ENCODE assay signal across 28 mouse cellular contexts in the genomic region with DNA sequence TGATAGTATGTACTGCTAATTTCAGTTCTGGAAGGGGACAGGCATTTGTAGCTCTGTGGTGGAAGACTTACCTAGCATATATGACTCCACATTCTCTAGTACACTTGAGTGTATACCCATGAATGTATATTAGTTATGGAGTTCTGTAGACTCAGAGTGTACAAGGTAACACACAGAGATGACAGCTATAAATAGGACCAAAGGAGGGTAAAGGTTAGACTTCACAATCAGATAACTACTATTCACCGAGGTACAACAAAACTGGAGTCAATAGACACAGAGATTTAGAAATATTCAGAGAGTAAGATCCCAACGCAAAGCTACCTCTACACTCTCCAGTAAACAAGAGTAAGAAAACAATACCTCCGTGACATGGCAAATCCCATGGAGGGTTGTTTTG. TPM values are rescaled to one million over a fixed set of nuclear protein-coding genes. Genes with fewer than 3 reads are reported as not detected.
DNase-seq lines count a peak whose midpoint lies in the region; ATAC-seq and TF ChIP-seq lines count a peak whose summit lies in the region.
"Had no signal": no experiment of that assay in that cellular context is flagged by ENCODE, and none has a peak within 500 bp of the region (broad histone marks: within the 10 kb centered on the region; RNA-seq: fewer than 3 reads in every experiment).

No protein-coding gene starts in this region.

- no peak for TF ChIP-seq CTCF in liver, adult 2 months (IDR thresholded peaks at IDR 0.05; ENCODE audit: low read depth, low read length)

- H3K27ac ChIP-seq in liver, adult 2 months (replicated peaks; ENCODE audit: insufficient read depth, low read depth, low read length) = no peak overlapping the region
- no peak overlapping the region for H3K27ac ChIP-seq in intestine, embryonic 15.5 days
- H3K27ac ChIP-seq: forebrain, embryonic 10.5 days; forebrain, embryonic 13.5 days; gastrocnemius, adult 2 months; heart, embryonic 15.5 days; hindbrain, embryonic 14.5 days; hindbrain, postnatal 0 days had no signal

- no peaks in the 10 kb centered on the region for H3K27me3 ChIP-seq in liver, adult 2 months (ENCODE audit: control insufficient read depth, insufficient read depth, low read length)
- no peaks in the 10 kb centered on the region for H3K27me3 ChIP-seq in intestine, embryonic 15.5 days (replicated peaks)
- H3K27me3 ChIP-seq in myocyte (ENCODE audit: control insufficient read depth, insufficient read depth, insufficient read length) = no peaks in the 10 kb centered on the region
- H3K27me3 ChIP-seq: CH12.LX; forebrain, embryonic 13.5 days; heart, embryonic 12.5 days; heart, embryonic 15.5 days; Patski had no signal

- H3K4me2 ChIP-seq in intestine, embryonic 15.5 days (replicated peaks) = no peak overlapping the region
- H3K4me2 ChIP-seq in myocyte (ENCODE audit: low read depth) = peak overlapping the region; percentile 32
- H3K4me2 ChIP-seq: forebrain, embryonic 13.5 days; heart, embryonic 12.5 days; heart, embryonic 15.5 days; hindbrain, embryonic 14.5 days had no signal

- no peak overlapping the region for H3K9ac ChIP-seq in liver, adult 2 months (ENCODE audit: low read depth, low read length)
- no peak overlapping the region for H3K9ac ChIP-seq in intestine, embryonic 15.5 days
- H3K9ac ChIP-seq: forebrain, embryonic 13.5 days; heart, embryonic 12.5 days; heart, embryonic 15.5 days; hindbrain, embryonic 14.5 days had no signal

- 26% methylated on average over 3 of the region's 3 CpGs for WGBS in liver, adult 2 months
- WGBS in intestine, embryonic 15.5 days = 79% methylated on average over 3 of the region's 3 CpGs

- no peaks in the 10 kb centered on the region for H3K9me3 ChIP-seq in intestine, embryonic 15.5 days
- H3K9me3 ChIP-seq: forebrain, embryonic 10.5 days; forebrain, embryonic 13.5 days; G1E; heart, embryonic 12.5 days; heart, embryonic 15.5 days had no signal

- H3K36me3 ChIP-seq in liver, adult 2 months (ENCODE audit: control insufficient read depth, insufficient read depth, low read length) = no peaks in the 10 kb centered on the region
- no peaks in the 10 kb centered on the region for H3K36me3 ChIP-seq in intestine, embryonic 15.5 days
- no peaks in the 10 kb centered on the region for H3K36me3 ChIP-seq in myocyte (ENCODE audit: control insufficient read depth, insufficient read depth)
- H3K36me3 ChIP-seq: forebrain, embryonic 10.5 days; G1E; heart, embryonic 12.5 days; heart, embryonic 15.5 days had no signal

- H3K4me1 ChIP-seq in liver, adult 2 months (ENCODE audit: control insufficient read depth, insufficient read depth, low read length) = peaks cover 16% of the 10 kb centered on the region
- no peaks in the 10 kb centered on the region for H3K4me1 ChIP-seq in intestine, embryonic 15.5 days (replicated peaks)
- H3K4me1 ChIP-seq: forebrain, embryonic 10.5 days; forebrain, embryonic 13.5 days; heart, embryonic 15.5 days had no signal

- TF ChIP-seq POLR2A in liver, adult 2 months (IDR thresholded peaks at IDR 0.05; ENCODE audit: extremely low read depth, insufficient read depth, low read length) = no peak
- no peak for TF ChIP-seq POLR2A in myocyte (IDR thresholded peaks at IDR 0.05; ENCODE audit: insufficient read length, low read depth)

- ATAC-seq in intestine, embryonic 15.5 days = peak; percentile 28; the same call in 1 of the 2 replicates
- ATAC-seq: forebrain, embryonic 13.5 days; forebrain, embryonic 16.5 days; hindbrain, postnatal 0 days; Patski had no signal

- H3ac ChIP-seq in myocyte (ENCODE audit: control insufficient read depth, insufficient read length) = no peak overlapping the region

- no peaks in the 10 kb centered on the region for H3K79me2 ChIP-seq in liver, adult 2 months (ENCODE audit: control insufficient read depth, insufficient read depth, low read length)
- no peaks in the 10 kb centered on the region for H3K79me2 ChIP-seq in myocyte (ENCODE audit: control insufficient read depth, insufficient read depth)

- peak; percentile 58 for DNase-seq in liver, adult 2 months (ENCODE audit: extremely low read depth, low read depth, low spot score)
- no peak for DNase-seq in liver
- no peak for DNase-seq in kidney, adult 18-20 months
- DNase-seq in adrenal gland, adult (ENCODE audit: inconsistent age in 2 of 2, low spot score in 1 of 2) = no peak
- no peak for DNase-seq in adrenal gland, postnatal 14 days
- DNase-seq: B cell, adult 2 months; cerebellum, postnatal 14 days had no signal

- H3K4me3 ChIP-seq in liver, adult 2 months (ENCODE audit: insufficient read depth, low read depth, low read length) = no peak overlapping the region
- no peak overlapping the region for H3K4me3 ChIP-seq in intestine, embryonic 15.5 days (replicated peaks)
- H3K4me3 ChIP-seq in myocyte = no peak overlapping the region
- H3K4me3 ChIP-seq: forebrain, embryonic 10.5 days; forebrain, embryonic 13.5 days; gastrocnemius, adult 2 months; heart, embryonic 12.5 days; heart, embryonic 15.5 days had no signal

TF ChIP-seq in myocyte, 11 proteins besides CTCF, POLR2A, EP300 and RAD21:
- TF ChIP-seq POLR2AphosphoS2 (IDR thresholded peaks at IDR 0.05; ENCODE audit: insufficient read length, low read depth) (no peak), USF1 (IDR thresholded peaks at IDR 0.05; ENCODE audit: low read depth) (no peak)

RNA-seq across cellular contexts. Expression of a gene that starts 9.9 kb away (rescaled TPM):
- total RNA-seq in liver, adult 2 months (2014; rRNA removed) = 0.13 and 0.18 TPM in 2 replicates
- polyA plus RNA-seq in liver, adult 2 months (2012; rRNA removed) = 0.04 TPM in 1 of 2 replicates, not detected in the other
- polyA plus RNA-seq in intestine, embryonic 15.5 days (2015; fragmentation: Nextera tagmentation; extraction: Ambion mirVana) = 3.9 and 4.2 TPM in 2 replicates
- polyA plus RNA-seq in myocyte (2012; fragmentation: generic; extraction: Trizol) = not detected
- 0.15 TPM in 1 of 2 replicates, not detected in the other for total RNA-seq in adrenal gland, postnatal 14 days (2021)
- total RNA-seq: CH12.LX; gastrocnemius, adult 2 months; gastrocnemius, postnatal 14 days; gastrocnemius, postnatal 4 days; heart, adult 18-20 months; heart, postnatal 10 days; heart, postnatal 4 days; hindbrain, postnatal 0 days had no signal
- polyA plus RNA-seq: adrenal gland, adult 2 months; embryonic facial prominence, embryonic 14.5 days; forebrain, embryonic 13.5 days; forebrain, embryonic 16.5 days; G1E; heart, embryonic 15.5 days; hindbrain, embryonic 14.5 days; hindbrain, postnatal 0 days; Patski had no signal

RNA-seq across cellular contexts. Expression of a gene that starts 33.8 kb away (rescaled TPM):
- total RNA-seq in liver, adult 2 months (2014; rRNA removed) = 0.09 and 0.20 TPM in 2 replicates
- 0.05 and 0.15 TPM in 2 replicates for polyA plus RNA-seq in liver, adult 2 months (2012; rRNA removed)
- 0.10 and 0.14 TPM in 2 replicates for polyA plus RNA-seq in intestine, embryonic 15.5 days (2015; fragmentation: Nextera tagmentation; extraction: Ambion mirVana)
- not detected for polyA plus RNA-seq in myocyte (2012; fragmentation: generic; extraction: Trizol)
- total RNA-seq in adrenal gland, postnatal 14 days (2021) = 0.34 TPM in 1 of 2 replicates, not detected in the other
- total RNA-seq: adrenal gland, postnatal 25 days; CH12.LX; gastrocnemius, adult 2 months; hindbrain, postnatal 0 days had no signal
- polyA plus RNA-seq: adrenal gland, adult 2 months; forebrain, embryonic 13.5 days; forebrain, embryonic 16.5 days; G1E; hindbrain, postnatal 0 days; Patski had no signal

RNA-seq across cellular contexts. Expression of a gene that starts 49.5 kb away (rescaled TPM):
- total RNA-seq in liver, adult 2 months (2014; rRNA removed) = under 0.01 and 0.07 TPM in 2 replicates
- 0.04 TPM in 1 of 2 replicates, not detected in the other for polyA plus RNA-seq in liver, adult 2 months (2012; rRNA removed)
- polyA plus RNA-seq in intestine, embryonic 15.5 days (2015; fragmentation: Nextera tagmentation; extraction: Ambion mirVana) = 0.24 and 0.25 TPM in 2 replicates
- not detected for polyA plus RNA-seq in myocyte (2012; fragmentation: generic; extraction: Trizol)
- total RNA-seq in adrenal gland, postnatal 14 days (2021) = 0.19 and 1.2 TPM in 2 replicates
- total RNA-seq: CH12.LX; gastrocnemius, adult 2 months; gastrocnemius, postnatal 14 days; gastrocnemius, postnatal 4 days; heart, adult 18-20 months; heart, postnatal 10 days; heart, postnatal 4 days had no signal
- polyA plus RNA-seq: embryonic facial prominence, embryonic 14.5 days; G1E; heart, embryonic 12.5 days; heart, embryonic 15.5 days; Patski had no signal
